Mouse (Mus musculus): ENCODE measurements around the gene Rps5.
"Not testable (repeated sequence)": the region's sequence is repeated elsewhere in the genome, so short reads cannot be mapped to it uniquely, and the experiment has no call there.

Gene Rps5

GRCm38 (mm10) chr7:12921705-12922465 is at the start of gene Rps5:
Gene Rps5, plus strand, starts transcription at chr7:12922290.
- DNase-seq (ENCODE audit: low read depth): peak; percentile 99

- DNase-seq (ENCODE audit: low read depth): peak; percentile 16
Observed at GRCm38 (mm10) chr7:12874301-12874700, 47.8 kb upstream of the Rps5 start.

GRCm38 (mm10) chr7:12880036-12880435 is 42.1 kb upstream of the Rps5 start:
- DNase-seq (ENCODE audit: low read depth): no peak

- DNase-seq (ENCODE audit: low read depth): not testable (repeated sequence)
Observed at GRCm38 (mm10) chr7:12880497-12880896, 41.6 kb upstream of the Rps5 start.

GRCm38 (mm10) chr7:12880911-12881660 is 41.0 kb upstream of the Rps5 start, which contains the start of gene Zfp128:
Gene Zfp128, plus strand, starts transcription at chr7:12881177.
- DNase-seq (ENCODE audit: low read depth): peak; percentile 88

GRCm38 (mm10) chr7:12886563-12887266 is 35.4 kb upstream of the Rps5 start:
- no peak for DNase-seq (ENCODE audit: low read depth)

GRCm38 (mm10) chr7:12887585-12887984 is 34.5 kb upstream of the Rps5 start:
- no peak for DNase-seq (ENCODE audit: low read depth)

GRCm38 (mm10) chr7:12890928-12891327 is 31.2 kb upstream of the Rps5 start:
- no peak for DNase-seq (ENCODE audit: low read depth)

GRCm38 (mm10) chr7:12891334-12891733 is 30.8 kb upstream of the Rps5 start:
- DNase-seq (ENCODE audit: low read depth): no peak

GRCm38 (mm10) chr7:12897655-12898410 is 24.3 kb upstream of the Rps5 start, which contains the start of gene Zscan22:
Gene Zscan22, plus strand, starts transcription at chr7:12897815.
- peak; percentile 90 for DNase-seq (ENCODE audit: low read depth)

GRCm38 (mm10) chr7:12901517-12901916 is 20.6 kb upstream of the Rps5 start:
- DNase-seq (ENCODE audit: low read depth): no peak

- no peak for DNase-seq (ENCODE audit: low read depth)
Observed at GRCm38 (mm10) chr7:12903623-12904022, 18.5 kb upstream of the Rps5 start.

GRCm38 (mm10) chr7:12905146-12905545 is 16.9 kb upstream of the Rps5 start:
- no peak for DNase-seq (ENCODE audit: low read depth)

GRCm38 (mm10) chr7:12909498-12909962 is 12.6 kb upstream of the Rps5 start:
- DNase-seq (ENCODE audit: low read depth): no peak

- no peak for DNase-seq (ENCODE audit: low read depth)
Observed at GRCm38 (mm10) chr7:12910181-12910668, 11.9 kb upstream of the Rps5 start.

- DNase-seq (ENCODE audit: low read depth): no peak
Observed at GRCm38 (mm10) chr7:12913556-12913955, 8.5 kb upstream of the Rps5 start.

GRCm38 (mm10) chr7:12920495-12920894 is 1.6 kb upstream of the Rps5 start:
- DNase-seq (ENCODE audit: low read depth): not testable (repeated sequence)

GRCm38 (mm10) chr7:12921318-12921704 is 779 bp upstream of the Rps5 start:
- no peak for DNase-seq (ENCODE audit: low read depth)

GRCm38 (mm10) chr7:12922729-12923128 is 639 bp downstream of the Rps5 start:
- DNase-seq (ENCODE audit: low read depth): no peak

GRCm38 (mm10) chr7:12926316-12926715 is 4.2 kb downstream of the Rps5 start:
- no peak for DNase-seq (ENCODE audit: low read depth)

- no peak for DNase-seq (ENCODE audit: low read depth)
Observed at GRCm38 (mm10) chr7:12927191-12927680, 5.1 kb downstream of the Rps5 start, which contains the start of gene Rnf225. Gene Rnf225, plus strand, starts transcription at chr7:12927416.

All from fibroblast of lung, adult 2 months (primary cell).